Mouse (Mus musculus): ENCODE data around the gene Ddx25. TPM values are rescaled to one million over a fixed set of nuclear protein-coding genes. Genes with fewer than 3 reads are reported as not detected.

Gene Ddx25
- polyA plus RNA-seq, 1 experiment = not detected

- Histone ChIP-seq H3K27me3 (ENCODE audit: control insufficient read depth) (no peaks in the 10 kb centered on the region), H3K9me3 (ENCODE audit: control insufficient read depth, low read length) (no peaks in the 10 kb centered on the region), H3K36me3 (ENCODE audit: control insufficient read depth) (peaks cover 83% of the 10 kb centered on the region), H3K4me1 (ENCODE audit: control insufficient read depth) (peaks cover 37% of the 10 kb centered on the region), H3K4me3 (replicated peaks) (no peak overlapping the region)
- TF ChIP-seq TAL1 (IDR thresholded peaks at IDR 0.05; ENCODE audit: low read length) = no peak
- no peak for TF ChIP-seq GATA1 (IDR thresholded peaks at IDR 0.05; ENCODE audit: low read length)
Observed at GRCm38 (mm10) chr9:35564536-35565240, 6.4 kb upstream of the Ddx25 start.

- Histone ChIP-seq H3K27me3 (ENCODE audit: control insufficient read depth) (peaks cover 29% of the 10 kb centered on the region), H3K4me1 (ENCODE audit: control insufficient read depth) (peaks cover 35% of the 10 kb centered on the region), H3K36me3 (ENCODE audit: control insufficient read depth) (peaks cover 64% of the 10 kb centered on the region), H3K4me3 (replicated peaks) (no peak overlapping the region), H3K9me3 (ENCODE audit: control insufficient read depth, low read length) (peaks cover 7% of the 10 kb centered on the region; the same call in 1 of the 2 replicates)
- TF ChIP-seq GATA1 (IDR thresholded peaks at IDR 0.05; ENCODE audit: low read length) (no peak), TAL1 (IDR thresholded peaks at IDR 0.05; ENCODE audit: low read length) (no peak)
Observed at GRCm38 (mm10) chr9:35561583-35561982, 3.3 kb upstream of the Ddx25 start.

DNA sequence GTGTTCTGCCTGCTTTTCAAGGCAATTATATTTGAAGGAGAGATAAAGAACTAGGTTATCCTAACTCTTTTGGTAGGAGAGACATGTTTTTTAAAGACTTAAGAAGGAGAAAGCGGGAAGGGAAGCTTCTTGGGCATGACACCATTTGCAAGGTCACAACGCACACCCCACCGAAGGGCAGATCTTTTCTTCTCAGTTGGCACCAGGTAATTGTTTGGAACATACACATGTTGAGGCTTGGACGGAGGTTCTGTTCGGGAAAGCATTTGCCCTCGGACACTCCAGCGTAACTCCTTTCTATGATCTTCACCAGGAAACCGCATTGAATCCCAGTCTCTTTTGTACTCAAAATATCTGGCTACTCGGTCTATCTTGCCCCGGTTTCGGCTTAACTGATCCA, 2.7 kb upstream of the Ddx25 start:
- TF ChIP-seq TAL1 (IDR thresholded peaks at IDR 0.05; ENCODE audit: low read length) = no peak
- TF ChIP-seq GATA1 (IDR thresholded peaks at IDR 0.05; ENCODE audit: low read length) = no peak
- Histone ChIP-seq H3K4me3 (replicated peaks) (no peak overlapping the region), H3K4me1 (ENCODE audit: control insufficient read depth) (peaks cover 32% of the 10 kb centered on the region), H3K27me3 (ENCODE audit: control insufficient read depth) (peaks cover 34% of the 10 kb centered on the region), H3K36me3 (ENCODE audit: control insufficient read depth) (peaks cover 58% of the 10 kb centered on the region), H3K9me3 (ENCODE audit: control insufficient read depth, low read length) (peaks cover 7% of the 10 kb centered on the region; the same call in 1 of the 2 replicates)

- Histone ChIP-seq H3K27me3 (ENCODE audit: control insufficient read depth) (peaks cover 46% of the 10 kb centered on the region), H3K36me3 (ENCODE audit: control insufficient read depth) (peaks cover 40% of the 10 kb centered on the region), H3K9me3 (ENCODE audit: control insufficient read depth, low read length) (peaks cover 7% of the 10 kb centered on the region; the same call in 1 of the 2 replicates), H3K4me1 (ENCODE audit: control insufficient read depth) (peaks cover 27% of the 10 kb centered on the region), H3K4me3 (replicated peaks) (peak overlapping the region; percentile 81)
- TF ChIP-seq GATA1 (IDR thresholded peaks at IDR 0.05; ENCODE audit: low read length) (no peak), TAL1 (IDR thresholded peaks at IDR 0.05; ENCODE audit: low read length) (no peak)
Observed at GRCm38 (mm10) chr9:35559009-35559890, 922 bp upstream of the Ddx25 start.

GRCm38 (mm10) chr9:35556494-35557102, 1.7 kb downstream of the Ddx25 start:
- Histone ChIP-seq H3K4me3 (replicated peaks) (no peak overlapping the region), H3K9me3 (ENCODE audit: control insufficient read depth, low read length) (peaks cover 7% of the 10 kb centered on the region; the same call in 1 of the 2 replicates), H3K27me3 (ENCODE audit: control insufficient read depth) (peaks cover 48% of the 10 kb centered on the region), H3K36me3 (ENCODE audit: control insufficient read depth) (peaks cover 14% of the 10 kb centered on the region), H3K4me1 (ENCODE audit: control insufficient read depth) (peaks cover 27% of the 10 kb centered on the region)
- TF ChIP-seq TAL1 (IDR thresholded peaks at IDR 0.05; ENCODE audit: low read length) (no peak), GATA1 (IDR thresholded peaks at IDR 0.05; ENCODE audit: low read length) (no peak)

- Histone ChIP-seq H3K27me3 (ENCODE audit: control insufficient read depth) (no peaks in the 10 kb centered on the region), H3K4me1 (ENCODE audit: control insufficient read depth) (no peaks in the 10 kb centered on the region), H3K9me3 (ENCODE audit: control insufficient read depth, low read length) (no peaks in the 10 kb centered on the region), H3K36me3 (ENCODE audit: control insufficient read depth) (no peaks in the 10 kb centered on the region), H3K4me3 (replicated peaks) (no peak overlapping the region)
- no peak for TF ChIP-seq GATA1 (IDR thresholded peaks at IDR 0.05; ENCODE audit: low read length)
- no peak for TF ChIP-seq TAL1 (IDR thresholded peaks at IDR 0.05; ENCODE audit: low read length)
Observed at GRCm38 (mm10) chr9:35548455-35548854, 9.9 kb downstream of the Ddx25 start.

- Histone ChIP-seq H3K27me3 (ENCODE audit: control insufficient read depth) (no peaks in the 10 kb centered on the region), H3K36me3 (ENCODE audit: control insufficient read depth) (no peaks in the 10 kb centered on the region), H3K4me3 (replicated peaks) (no peak overlapping the region), H3K4me1 (ENCODE audit: control insufficient read depth) (no peaks in the 10 kb centered on the region), H3K9me3 (ENCODE audit: control insufficient read depth, low read length) (no peaks in the 10 kb centered on the region)
- TF ChIP-seq GATA1 (IDR thresholded peaks at IDR 0.05; ENCODE audit: low read length) (no peak), TAL1 (IDR thresholded peaks at IDR 0.05; ENCODE audit: low read length) (no peak)
Observed at GRCm38 (mm10) chr9:35546745-35547144, 11.6 kb downstream of the Ddx25 start.

- Histone ChIP-seq H3K27me3 (ENCODE audit: control insufficient read depth) (no peaks in the 10 kb centered on the region), H3K9me3 (ENCODE audit: control insufficient read depth, low read length) (no peaks in the 10 kb centered on the region), H3K4me1 (ENCODE audit: control insufficient read depth) (no peaks in the 10 kb centered on the region), H3K36me3 (ENCODE audit: control insufficient read depth) (no peaks in the 10 kb centered on the region), H3K4me3 (replicated peaks) (no peak overlapping the region)
- TF ChIP-seq TAL1 (IDR thresholded peaks at IDR 0.05; ENCODE audit: low read length) (no peak), GATA1 (IDR thresholded peaks at IDR 0.05; ENCODE audit: low read length) (no peak)
Observed at GRCm38 (mm10) chr9:35545704-35546103, 12.6 kb downstream of the Ddx25 start.

- H3K27me3 ChIP-seq (ENCODE audit: control insufficient read depth) = no peaks in the 10 kb centered on the region
- H3K36me3 ChIP-seq (ENCODE audit: control insufficient read depth) = no peaks in the 10 kb centered on the region
- TF ChIP-seq TAL1 (IDR thresholded peaks at IDR 0.05; ENCODE audit: low read length) (no peak), GATA1 (IDR thresholded peaks at IDR 0.05; ENCODE audit: low read length) (no peak)
- H3K4me3 ChIP-seq (replicated peaks) = no peak overlapping the region
- H3K4me1 ChIP-seq (ENCODE audit: control insufficient read depth) = no peaks in the 10 kb centered on the region
- no peaks in the 10 kb centered on the region for H3K9me3 ChIP-seq (ENCODE audit: control insufficient read depth, low read length)
Observed at GRCm38 (mm10) chr9:35544666-35545065, 13.7 kb downstream of the Ddx25 start.
